Mouse (Mus musculus) lung, postnatal 0 days (tissue): ENCODE results near the gene Erich4. TPM values are rescaled to one million over a fixed set of nuclear protein-coding genes. Genes with fewer than 3 reads are reported as not detected.

Source experiments
- ATAC-seq: fragments of 200-750 bp; cut with Nextera tagmentation; 2 replicates; pipeline ENCODE4 v1.8.0; 2017; ENCODE audit warnings: moderate library complexity
- DNase-seq: peaks from one replicate; pipeline ENCODE4 v3.0.0-alpha.2; 2016; ENCODE audit warnings: low spot score
- H3K27ac ChIP-seq: fragments of 300-500 bp; sonication (generic); 2 replicates; pipeline ENCODE4 v1.5.1; 2014; ENCODE audit warnings: antibody characterized with exemption, mild to moderate bottlenecking, low read length, mixed read lengths
- H3K27me3 ChIP-seq: fragments of 300-500 bp; sonication (generic); replicated peaks from 2 replicates; pipeline ENCODE4 v1.6.1; 2014; ENCODE audit warnings: low read length, mixed read lengths; ENCODE audit not compliant: insufficient read depth
- H3K36me3 ChIP-seq: fragments of 300-500 bp; sonication (generic); 2 replicates; pipeline ENCODE4 v1.6.1; 2014; ENCODE audit warnings: low read length, mixed read lengths; ENCODE audit not compliant: insufficient read depth
- H3K4me1 ChIP-seq: fragments of 300-500 bp; sonication (generic); 2 replicates; pipeline ENCODE4 v1.6.1; 2014; ENCODE audit warnings: antibody characterized with exemption, low read depth, low read length, mixed read lengths; ENCODE audit not compliant: insufficient read depth
- H3K4me2 ChIP-seq: fragments of 300-500 bp; sonication (generic); replicated peaks from 2 replicates; pipeline ENCODE4 v1.6.1; 2014; ENCODE audit warnings: low read depth, mild to moderate bottlenecking, low read length, moderate library complexity, mixed read lengths
- H3K4me3 ChIP-seq: fragments of 300-500 bp; sonication (generic); 2 replicates; pipeline ENCODE4 v1.5.1; 2014; ENCODE audit warnings: low read depth, low read length
- H3K9ac ChIP-seq: fragments of 300-500 bp; sonication (generic); replicated peaks from 2 replicates; pipeline ENCODE4 v1.6.1; 2014; ENCODE audit warnings: low read depth, mild to moderate bottlenecking
- H3K9me3 ChIP-seq: fragments of 300-500 bp; sonication (generic); 2 replicates; pipeline ENCODE4 v1.6.1; 2016; ENCODE audit warnings: low read length, mixed read lengths
- CTCF ChIP-seq: IDR thresholded peaks from 2 replicates; pipeline ENCODE4 v1.5.1; 2016; ENCODE audit warnings: antibody characterized with exemption, mild to moderate bottlenecking
- EP300 ChIP-seq: IDR thresholded peaks from 2 replicates; pipeline ENCODE4 v1.6.1; 2016; ENCODE audit warnings: antibody characterized with exemption, mild to moderate bottlenecking, control low read depth
- WGBS: fragments of 180-500 bp; shearing (Covaris S2); extraction: QIAGEN DNeasy Blood & Tissue Kit; methylation state at CpG from one replicate; pipeline ENCODE4 v1.1.7; 2014; 5-methylcytosine and 5-hydroxymethylcytosine counted together
- polyA plus RNA-seq: library from polyadenylated mRNA; unstranded; fragments of >200 nt; fragmentation: Nextera tagmentation; extraction: Ambion mirVana; gene quantifications from 2 replicates; pipeline ENCODE4 v1.2.1, GENCODE M21; 2015

Gene Erich4
- polyA plus RNA-seq, 1 experiment from 2014 or later = not detected

- ATAC-seq (no peak), DNase-seq (no peak)
- Histone ChIP-seq H3K9ac (no peak overlapping the region), H3K27me3 (no peaks in the 10 kb centered on the region), H3K4me1 (no peaks in the 10 kb centered on the region), H3K4me3 (no peak overlapping the region), H3K4me2 (no peak overlapping the region), H3K36me3 (peaks cover 6% of the 10 kb centered on the region), H3K27ac (no peak overlapping the region), H3K9me3 (no peaks in the 10 kb centered on the region)
- WGBS = 14% methylated on average over 3 of the region's 3 CpGs
- TF ChIP-seq CTCF = no peak
- no peak for TF ChIP-seq EP300
These were observed 20.7 kb upstream of the Erich4 start for GRCm38 (mm10) chr7:25636373-25636772.

GRCm38 (mm10) chr7:25632679-25633078 lies 17.0 kb upstream of the Erich4 start:
- peaks cover 6% of the 10 kb centered on the region for H3K36me3 ChIP-seq
- H3K27ac ChIP-seq = no peak overlapping the region
- H3K9ac ChIP-seq = no peak overlapping the region
- no peaks in the 10 kb centered on the region for H3K9me3 ChIP-seq
- no peak overlapping the region for H3K4me3 ChIP-seq
- 79% methylated on average over 5 of the region's 5 CpGs for WGBS
- H3K4me2 ChIP-seq = no peak overlapping the region
- DNase-seq (peak; percentile 51), ATAC-seq (peak; percentile 37)
- TF ChIP-seq CTCF (no peak), EP300 (no peak)
- no peaks in the 10 kb centered on the region for H3K27me3 ChIP-seq
- H3K4me1 ChIP-seq = peaks cover 6% of the 10 kb centered on the region; the same call in 1 of the 2 replicates

- no peak for TF ChIP-seq CTCF
- TF ChIP-seq EP300 = no peak
- WGBS = 58% methylated on average over 8 of the region's 8 CpGs
- peaks cover 13% of the 10 kb centered on the region; the same call in 1 of the 2 replicates for H3K4me1 ChIP-seq
- no peak overlapping the region for H3K9ac ChIP-seq
- H3K4me3 ChIP-seq = no peak overlapping the region
- no peaks in the 10 kb centered on the region for H3K9me3 ChIP-seq
- H3K27ac ChIP-seq = no peak overlapping the region
- H3K36me3 ChIP-seq = peaks cover 14% of the 10 kb centered on the region
- DNase-seq (no peak), ATAC-seq (no peak)
- H3K4me2 ChIP-seq = peak overlapping the region; percentile 77
- no peaks in the 10 kb centered on the region for H3K27me3 ChIP-seq
These were observed 12.6 kb upstream of the Erich4 start for GRCm38 (mm10) chr7:25628323-25628620.

- peak overlapping the region; percentile 62; the same call in 1 of the 2 replicates for H3K27ac ChIP-seq
- peak; percentile 72 for DNase-seq
- H3K27me3 ChIP-seq = no peaks in the 10 kb centered on the region
- peaks cover 13% of the 10 kb centered on the region; the same call in 1 of the 2 replicates for H3K4me1 ChIP-seq
- H3K4me2 ChIP-seq = peak overlapping the region; percentile 77
- 11% methylated on average over 38 of the region's 38 CpGs for WGBS
- H3K9ac ChIP-seq = peak overlapping the region; percentile 36; the same call in 1 of the 2 replicates
- H3K4me3 ChIP-seq = peak overlapping the region; percentile 42
- no peak for TF ChIP-seq CTCF
- no peak for TF ChIP-seq EP300
- H3K36me3 ChIP-seq = peaks cover 11% of the 10 kb centered on the region; the same call in 1 of the 2 replicates
- peak; percentile 88 for ATAC-seq
- no peaks in the 10 kb centered on the region for H3K9me3 ChIP-seq
These were observed 12.0 kb upstream of the Erich4 start for GRCm38 (mm10) chr7:25627431-25628322.

- WGBS = 9% methylated on average over 26 of the region's 29 CpGs
- Histone ChIP-seq H3K36me3 (peaks cover 9% of the 10 kb centered on the region; the same call in 1 of the 2 replicates), H3K4me1 (peaks cover 13% of the 10 kb centered on the region; the same call in 1 of the 2 replicates), H3K27me3 (no peaks in the 10 kb centered on the region), H3K4me3 (peak within 1 kb of the TSS; percentile 42), H3K9me3 (no peaks in the 10 kb centered on the region), H3K27ac (peak within 1 kb of the TSS; percentile 62; the same call in 1 of the 2 replicates), H3K9ac (peak within 1 kb of the TSS; percentile 36; the same call in 1 of the 2 replicates), H3K4me2 (peak within 1 kb of the TSS; percentile 77)
- peak; percentile 71 for ATAC-seq
- TF ChIP-seq CTCF (no peak), EP300 (0 out of 2 replicates have a peak, but pooled peaks have one; percentile 8)
- peak; percentile 70 for DNase-seq
These were observed 11.1 kb upstream of the Erich4 start, which contains the start of gene B3gnt8 for GRCm38 (mm10) chr7:25626509-25627430. Gene B3gnt8 (plus strand): TSS chr7:25626654.
